19 mouse cellular contexts compared by ENCODE assay signal in genomic region chr13:107893581-107894183, GRCm38 (mm10).
DNase-seq lines count a peak whose midpoint lies in the region; ATAC-seq lines count a peak whose summit lies in the region.
"Had no signal": no experiment of that assay in that cellular context is flagged by ENCODE, and none has a peak within 500 bp of the region (broad histone marks: within the 10 kb centered on the region; RNA-seq: fewer than 3 reads in every experiment).

No protein-coding gene starts in this region.

- no peak overlapping the region for H3K27ac ChIP-seq in kidney, embryonic 15.5 days
- H3K27ac ChIP-seq: embryonic facial prominence, embryonic 13.5 days; embryonic facial prominence, embryonic 15.5 days; forebrain, embryonic 13.5 days; forebrain, embryonic 15.5 days had no signal

- intact Hi-C loops in heart, postnatal 36 days (cut with DNase I), result loop anchor here (5.0 kb wide), 1 partner anchor 264 kb away; the partner anchor contains the start of genes Ercc8 and Ndufaf2

- ATAC-seq in megakaryocyte, adult 5-6 weeks (ENCODE audit: poor library complexity, severe bottlenecking), result no peak
- no peak for ATAC-seq in kidney, embryonic 15.5 days (replicated peaks; ENCODE audit: low FRiP score)
- ATAC-seq: forebrain, embryonic 13.5 days; forebrain, embryonic 15.5 days; forebrain, postnatal 0 days had no signal

- H3K9ac ChIP-seq in kidney, embryonic 15.5 days, result no peak overlapping the region
- H3K9ac ChIP-seq: embryonic facial prominence, embryonic 13.5 days; embryonic facial prominence, embryonic 15.5 days; forebrain, embryonic 13.5 days; forebrain, embryonic 15.5 days; forebrain, postnatal 0 days had no signal

- no peak overlapping the region for H3K4me2 ChIP-seq in kidney, embryonic 15.5 days
- H3K4me2 ChIP-seq: embryonic facial prominence, embryonic 13.5 days; embryonic facial prominence, embryonic 15.5 days; forebrain, embryonic 13.5 days; forebrain, embryonic 15.5 days had no signal

- H3K4me3 ChIP-seq in megakaryocyte, embryonic 14.5 days (replicated peaks), result peak overlapping the region; percentile 99
- H3K4me3 ChIP-seq in kidney, embryonic 15.5 days (replicated peaks), result no peak overlapping the region
- H3K4me3 ChIP-seq: embryonic facial prominence, embryonic 13.5 days; embryonic facial prominence, embryonic 15.5 days; forebrain, embryonic 13.5 days; forebrain, embryonic 15.5 days had no signal

- H3K4me1 ChIP-seq in megakaryocyte, embryonic 14.5 days, result peaks cover 60% of the 10 kb centered on the region
- H3K4me1 ChIP-seq in kidney, embryonic 15.5 days, result peaks cover 9% of the 10 kb centered on the region

- 87% methylated on average over 8 of the region's 8 CpGs for WGBS in kidney, embryonic 15.5 days

- DNase-seq in heart, adult 11 months, result peak; percentile 91
- no peak for DNase-seq in heart, postnatal 36 days
- DNase-seq: adrenal gland, adult 8-10 months; adrenal gland, postnatal 25 days; cerebellum, adult 11 months; cerebellum, adult 18-20 months; cerebellum, adult 8-10 months; cerebellum, adult 9-11 months; cerebellum, postnatal 14 days; cerebellum, postnatal 36 days; embryo, embryonic 11 days; forebrain, postnatal 0 days had no signal

- peaks cover 6% of the 10 kb centered on the region for H3K36me3 ChIP-seq in megakaryocyte, embryonic 14.5 days (replicated peaks; ENCODE audit: low read length)
- no peaks in the 10 kb centered on the region for H3K36me3 ChIP-seq in kidney, embryonic 15.5 days
- H3K36me3 ChIP-seq: embryonic facial prominence, embryonic 13.5 days; embryonic facial prominence, embryonic 15.5 days; forebrain, embryonic 15.5 days had no signal

- peaks cover 6% of the 10 kb centered on the region for H3K9me3 ChIP-seq in megakaryocyte, embryonic 14.5 days
- no peaks in the 10 kb centered on the region for H3K9me3 ChIP-seq in kidney, embryonic 15.5 days (replicated peaks)
- H3K9me3 ChIP-seq: embryonic facial prominence, embryonic 13.5 days; embryonic facial prominence, embryonic 15.5 days; forebrain, embryonic 13.5 days; forebrain, embryonic 15.5 days had no signal

- no peaks in the 10 kb centered on the region for H3K27me3 ChIP-seq in megakaryocyte, embryonic 14.5 days (replicated peaks)
- 0 out of 2 replicates have a peak, but pooled peaks cover 3% of the 10 kb centered on the region for H3K27me3 ChIP-seq in kidney, embryonic 15.5 days
- H3K27me3 ChIP-seq: forebrain, embryonic 15.5 days had no signal
